Mouse (Mus musculus): ENCODE results near the gene Prickle2. TPM values are rescaled to one million over a fixed set of nuclear protein-coding genes. Genes with fewer than 3 reads are reported as not detected.
A peak's percentile ranks its signal among the peaks of the same experiment; 100 is the strongest.

Prickle2 gene
- total RNA-seq, 2 experiments from 2014 or later: 196 to 215 TPM

GRCm38 (mm10) chr6:92390321-92390720, 315.6 kb downstream of the Prickle2 start:
- peak in 1 of 2 experiments; percentile 72 for DNase-seq (ENCODE audit: low spot score in 2 of 2)

- DNase-seq (ENCODE audit: low spot score in 2 of 2): no peak
Measured at GRCm38 (mm10) chr6:92388681-92389080, 317.3 kb downstream of the Prickle2 start.

- DNase-seq (ENCODE audit: low spot score in 2 of 2): peak; percentile 37 to 60
Measured at GRCm38 (mm10) chr6:92383196-92383782, 322.7 kb downstream of the Prickle2 start.

GRCm38 (mm10) chr6:92381085-92381484, 324.9 kb downstream of the Prickle2 start:
- DNase-seq (ENCODE audit: low spot score in 2 of 2): no peak

GRCm38 (mm10) chr6:92374826-92375225, 331.1 kb downstream of the Prickle2 start:
- no peak for DNase-seq (ENCODE audit: low spot score in 2 of 2)

GRCm38 (mm10) chr6:92370896-92371295, 335.1 kb downstream of the Prickle2 start:
- no peak for DNase-seq (ENCODE audit: low spot score in 2 of 2)

- no peak for DNase-seq (ENCODE audit: low spot score in 2 of 2)
Measured at GRCm38 (mm10) chr6:92347278-92348028, 358.5 kb downstream of the Prickle2 start.

GRCm38 (mm10) chr6:92346729-92347128, 359.2 kb downstream of the Prickle2 start:
- DNase-seq (ENCODE audit: low spot score in 2 of 2): no peak

GRCm38 (mm10) chr6:92345151-92345550, 360.8 kb downstream of the Prickle2 start:
- DNase-seq (ENCODE audit: low spot score in 2 of 2): no peak

- peak; percentile 19 to 60 for DNase-seq (ENCODE audit: low spot score in 2 of 2)
Measured at GRCm38 (mm10) chr6:92344588-92344987, 361.4 kb downstream of the Prickle2 start.

Other genes with a start within 250 kb of the Prickle2 start
- under 1 TPM in 1 of 2 experiments, not detected in 1; 0.20 TPM for gene A730049H05Rik, start 110.3 kb upstream of the Prickle2 start, total RNA-seq (2021)
- gene Gm15737, start 163.2 kb upstream of the Prickle2 start, total RNA-seq (2021): not detected
- gene Adamts9, start 237.3 kb upstream of the Prickle2 start, total RNA-seq (2021): 1 to 10 TPM; 7.9 to 9.1 TPM